Mouse (Mus musculus) embryonic facial prominence, embryonic 11.5 days (tissue): ENCODE results near the gene Fbrsl1. TPM values are rescaled to one million over a fixed set of nuclear protein-coding genes. Genes with fewer than 3 reads are reported as not detected.
A peak's percentile ranks its signal among the peaks of the same experiment; 100 is the strongest.

Experiments
- ATAC-seq: fragments of 200-750 bp; cut with Nextera tagmentation; replicated peaks from 2 replicates; pipeline ENCODE4 v1.8.0; 2017; ENCODE audit warnings: low read depth; ENCODE audit not compliant: insufficient number of reproducible peaks, low FRiP score, low TSS enrichment
- DNase-seq: peaks from one replicate; pipeline ENCODE4 v3.0.0-alpha.2; 2015; ENCODE audit warnings: low spot score
- H3K27ac ChIP-seq: fragments of 300-500 bp; sonication (generic); replicated peaks from 2 replicates; pipeline ENCODE4 v1.5.1; 2014; ENCODE audit warnings: mild to moderate bottlenecking, low read depth, low read length, control low read depth
- H3K27me3 ChIP-seq: fragments of 300-500 bp; sonication (generic); 2 replicates; pipeline ENCODE4 v1.6.1; 2014; ENCODE audit warnings: mild to moderate bottlenecking, low read length, moderate library complexity, mixed read lengths; ENCODE audit not compliant: control insufficient read depth, insufficient read depth
- H3K36me3 ChIP-seq: fragments of 300-500 bp; sonication (generic); replicated peaks from 2 replicates; pipeline ENCODE4 v1.6.1; 2014; ENCODE audit warnings: low read depth, mild to moderate bottlenecking, low read length, moderate library complexity, mixed read lengths; ENCODE audit not compliant: control insufficient read depth, insufficient read depth
- H3K4me1 ChIP-seq: fragments of 300-500 bp; sonication (generic); 2 replicates; pipeline ENCODE4 v1.6.1; 2014; ENCODE audit warnings: low read length, mixed read lengths; ENCODE audit not compliant: control insufficient read depth, insufficient read depth
- H3K4me2 ChIP-seq: fragments of 300-500 bp; sonication (generic); 2 replicates; pipeline ENCODE4 v1.6.1; 2014; ENCODE audit warnings: low read depth, mild to moderate bottlenecking, control low read depth, low read length, moderate library complexity
- H3K4me3 ChIP-seq: fragments of 300-500 bp; sonication (generic); 2 replicates; pipeline ENCODE4 v1.5.1; 2014; ENCODE audit warnings: low read depth, low read length, control low read depth
- H3K9ac ChIP-seq: fragments of 300-500 bp; sonication (generic); replicated peaks from 2 replicates; pipeline ENCODE4 v1.6.1; 2014; ENCODE audit warnings: mild to moderate bottlenecking, control low read depth, low read length
- H3K9me3 ChIP-seq: fragments of 300-500 bp; sonication (generic); replicated peaks from 2 replicates; pipeline ENCODE4 v1.6.1; 2016; ENCODE audit warnings: mild to moderate bottlenecking, low read length, inconsistent platforms, mixed read lengths; ENCODE audit not compliant: control insufficient read depth
- WGBS: fragments of 180-500 bp; shearing (Covaris S2); extraction: QIAGEN DNeasy Blood & Tissue Kit; methylation state at CpG from one replicate; pipeline ENCODE4 v1.1.7; 2014; 5-methylcytosine and 5-hydroxymethylcytosine counted together
- polyA plus RNA-seq: library from polyadenylated mRNA; unstranded; fragments of >200 nt; fragmentation: Nextera tagmentation; extraction: Ambion mirVana; gene quantifications from 2 replicates; pipeline ENCODE4 v1.2.1, GENCODE M21; 2014

Gene Fbrsl1
- polyA plus RNA-seq: 14.5 and 17.1 TPM in 2 replicates

- Histone ChIP-seq H3K27ac (peak within 1 kb of the TSS; percentile 20; the same call in 1 of the 2 replicates), H3K9me3 (no peaks in the 10 kb centered on the region), H3K9ac (peak within 1 kb of the TSS; percentile 87), H3K36me3 (no peaks in the 10 kb centered on the region), H3K4me2 (peak within 1 kb of the TSS; percentile 82), H3K4me1 (0 out of 2 replicates have a peak, but pooled peaks cover 4% of the 10 kb centered on the region), H3K4me3 (peak within 1 kb of the TSS; percentile 94), H3K27me3 (no peaks in the 10 kb centered on the region)
- ATAC-seq (peak; percentile 94), DNase-seq (peak; percentile 99)
- WGBS: under 1% methylated on average over 45 of the region's 46 CpGs
Measured at GRCm38 (mm10) chr5:110448436-110449134, at the start of gene Fbrsl1. Fbrsl1 (minus strand) TSS chr5:110448503.

- no peak overlapping the region for H3K4me3 ChIP-seq
- no peaks in the 10 kb centered on the region for H3K4me1 ChIP-seq
- H3K4me2 ChIP-seq: no peak overlapping the region
- 74% methylated on average over 10 of the region's 10 CpGs for WGBS
- DNase-seq (no peak), ATAC-seq (no peak)
- H3K27ac ChIP-seq: no peak overlapping the region
- H3K27me3 ChIP-seq: no peaks in the 10 kb centered on the region
- H3K36me3 ChIP-seq: no peaks in the 10 kb centered on the region
- no peaks in the 10 kb centered on the region for H3K9me3 ChIP-seq
- H3K9ac ChIP-seq: no peak overlapping the region
Measured at GRCm38 (mm10) chr5:110498071-110498470, 49.8 kb upstream of the Fbrsl1 start.

- Histone ChIP-seq H3K4me3 (no peak overlapping the region), H3K9me3 (no peaks in the 10 kb centered on the region), H3K4me2 (no peak overlapping the region), H3K9ac (no peak overlapping the region), H3K27ac (no peak overlapping the region), H3K27me3 (no peaks in the 10 kb centered on the region), H3K36me3 (no peaks in the 10 kb centered on the region), H3K4me1 (no peaks in the 10 kb centered on the region)
- no peak for DNase-seq
- no peak for ATAC-seq
- 75% methylated on average over 5 of the region's 5 CpGs for whole genome bisulfite sequencing
Measured at GRCm38 (mm10) chr5:110497556-110497955, 49.3 kb upstream of the Fbrsl1 start.

- no peaks in the 10 kb centered on the region for H3K27me3 ChIP-seq
- DNase-seq (no peak), ATAC-seq (no peak)
- H3K9ac ChIP-seq: no peak overlapping the region
- no peaks in the 10 kb centered on the region for H3K4me1 ChIP-seq
- no peak overlapping the region for H3K4me2 ChIP-seq
- no peaks in the 10 kb centered on the region for H3K9me3 ChIP-seq
- 64% methylated on average over 6 of the region's 6 CpGs for WGBS
- no peak overlapping the region for H3K4me3 ChIP-seq
- H3K36me3 ChIP-seq: no peaks in the 10 kb centered on the region
- no peak overlapping the region for H3K27ac ChIP-seq
Measured at GRCm38 (mm10) chr5:110495051-110495450, 46.7 kb upstream of the Fbrsl1 start.

- 77% methylated on average over 4 of the region's 4 CpGs for WGBS
- Histone ChIP-seq H3K4me3 (no peak overlapping the region), H3K36me3 (no peaks in the 10 kb centered on the region), H3K27ac (no peak overlapping the region), H3K4me1 (no peaks in the 10 kb centered on the region), H3K27me3 (no peaks in the 10 kb centered on the region), H3K9ac (no peak overlapping the region; the same call in 1 of the 2 replicates), H3K4me2 (no peak overlapping the region), H3K9me3 (no peaks in the 10 kb centered on the region)
- no peak for ATAC-seq
- no peak for DNase-seq
Measured at GRCm38 (mm10) chr5:110494396-110494795, 46.1 kb upstream of the Fbrsl1 start.

- Histone ChIP-seq H3K36me3 (no peaks in the 10 kb centered on the region), H3K27me3 (no peaks in the 10 kb centered on the region), H3K4me3 (no peak overlapping the region), H3K4me2 (no peak overlapping the region), H3K9me3 (no peaks in the 10 kb centered on the region), H3K9ac (no peak overlapping the region), H3K4me1 (no peaks in the 10 kb centered on the region), H3K27ac (no peak overlapping the region)
- peak; percentile 73; the same call in 1 of the 2 replicates for ATAC-seq
- WGBS: 4% methylated on average over 4 of the region's 4 CpGs
- peak; percentile 86 for DNase-seq
Measured at GRCm38 (mm10) chr5:110493785-110494184, 45.5 kb upstream of the Fbrsl1 start.

- no peaks in the 10 kb centered on the region for H3K36me3 ChIP-seq
- no peaks in the 10 kb centered on the region for H3K9me3 ChIP-seq
- H3K27me3 ChIP-seq: no peaks in the 10 kb centered on the region
- DNase-seq (no peak), ATAC-seq (no peak)
- H3K9ac ChIP-seq: no peak overlapping the region
- no peak overlapping the region for H3K4me2 ChIP-seq
- no peak overlapping the region for H3K27ac ChIP-seq
- WGBS: 39% methylated on average over 4 of the region's 4 CpGs
- no peak overlapping the region for H3K4me3 ChIP-seq
- H3K4me1 ChIP-seq: no peaks in the 10 kb centered on the region; the same call in 1 of the 2 replicates
Measured at GRCm38 (mm10) chr5:110489639-110490038, 41.3 kb upstream of the Fbrsl1 start.

GRCm38 (mm10) chr5:110487943-110488342 is 39.6 kb upstream of the Fbrsl1 start:
- H3K9me3 ChIP-seq: no peaks in the 10 kb centered on the region
- H3K27ac ChIP-seq: no peak overlapping the region
- H3K27me3 ChIP-seq: no peaks in the 10 kb centered on the region; the same call in 1 of the 2 replicates
- ATAC-seq: no peak
- H3K4me2 ChIP-seq: no peak overlapping the region
- H3K9ac ChIP-seq: no peak overlapping the region
- no peak for DNase-seq
- WGBS: 44% methylated on average over 1 of the region's 1 CpGs
- no peaks in the 10 kb centered on the region for H3K36me3 ChIP-seq
- no peaks in the 10 kb centered on the region; the same call in 1 of the 2 replicates for H3K4me1 ChIP-seq
- no peak overlapping the region for H3K4me3 ChIP-seq
